Comparison of ENCODE assay signal across 10 mouse cellular contexts in genomic region chr13:51018366-51018765, GRCm38 (mm10).
DNase-seq lines count a peak whose midpoint lies in the region; ATAC-seq and TF ChIP-seq lines count a peak whose summit lies in the region.
"Had no signal": no experiment of that assay in that cellular context is flagged by ENCODE, and none has a peak within 500 bp of the region (broad histone marks: within the 10 kb centered on the region; RNA-seq: fewer than 3 reads in every experiment).

No protein-coding gene starts in this region.

- H3K4me2 ChIP-seq in hindbrain, embryonic 14.5 days (replicated peaks), result no peak overlapping the region
- no peak overlapping the region for H3K4me2 ChIP-seq in limb, embryonic 11.5 days (ENCODE audit: low read depth, severe bottlenecking)
- H3K4me2 ChIP-seq: hindbrain, embryonic 15.5 days; liver, embryonic 13.5 days had no signal

- DNase-seq in hindbrain, embryonic 10.5 days (ENCODE audit: low spot score), result peak; percentile 16
- no peak for DNase-seq in hindbrain, embryonic 14.5 days (ENCODE audit: low spot score)
- no peak for DNase-seq in ES-E14 (ENCODE audit: low read depth, low spot score)
- DNase-seq in embryo, embryonic 10.5 days (ENCODE audit: low spot score), result peak; percentile 52
- DNase-seq in limb, embryonic 11.5 days (ENCODE audit: low spot score), result no peak
- no peak for DNase-seq in c-Kit-positive CD71-positive TER-119-positive erythroid progenitor cells, embryonic 14.5 days (ENCODE audit: low spot score)
- no peak for DNase-seq in Muller cell, postnatal 12 days (ENCODE audit: inconsistent ontology term)
- DNase-seq: liver, embryonic 13.5 days; right cerebral cortex, adult 18-20 months had no signal

- ATAC-seq in hindbrain, embryonic 14.5 days (ENCODE audit: low FRiP score), result no peak
- ATAC-seq in limb, embryonic 11.5 days (ENCODE audit: insufficient number of reproducible peaks, low FRiP score, low TSS enrichment, low read depth), result 0 out of 2 replicates have a peak, but pooled peaks have one; percentile 2

- H3K36me3 ChIP-seq in hindbrain, embryonic 10.5 days, result no peaks in the 10 kb centered on the region
- no peaks in the 10 kb centered on the region for H3K36me3 ChIP-seq in hindbrain, embryonic 14.5 days (replicated peaks; ENCODE audit: control insufficient read depth, insufficient read depth)
- no peaks in the 10 kb centered on the region for H3K36me3 ChIP-seq in ES-E14 (ENCODE audit: control insufficient read depth, insufficient read depth, low read length, poor library complexity, severe bottlenecking)
- no peaks in the 10 kb centered on the region for H3K36me3 ChIP-seq in limb, embryonic 11.5 days (ENCODE audit: control insufficient read depth, insufficient read depth, low read length)
- H3K36me3 ChIP-seq: hindbrain, embryonic 15.5 days; liver, embryonic 13.5 days had no signal

- no peaks in the 10 kb centered on the region for H3K9me3 ChIP-seq in hindbrain, embryonic 10.5 days
- H3K9me3 ChIP-seq in hindbrain, embryonic 14.5 days (ENCODE audit: control insufficient read depth, low read length), result no peaks in the 10 kb centered on the region
- H3K9me3 ChIP-seq in ES-E14 (ENCODE audit: control insufficient read depth, insufficient read depth, low read depth, low read length), result no peaks in the 10 kb centered on the region
- H3K9me3 ChIP-seq in limb, embryonic 11.5 days (ENCODE audit: control insufficient read depth, low read length), result no peaks in the 10 kb centered on the region
- H3K9me3 ChIP-seq: hindbrain, embryonic 15.5 days; liver, embryonic 13.5 days had no signal

- no peak overlapping the region for H3K9ac ChIP-seq in hindbrain, embryonic 14.5 days
- H3K9ac ChIP-seq in ES-E14 (ENCODE audit: insufficient read depth, low read depth, low read length, poor library complexity, severe bottlenecking), result peak overlapping the region; percentile 3; the same call in 1 of the 2 replicates
- H3K9ac ChIP-seq in limb, embryonic 11.5 days (ENCODE audit: low read length), result no peak overlapping the region
- H3K9ac ChIP-seq: hindbrain, embryonic 15.5 days; liver, embryonic 13.5 days had no signal

- whole genome bisulfite sequencing in hindbrain, embryonic 10.5 days, result 56% methylated on average over 10 of the region's 10 CpGs
- 58% methylated on average over 10 of the region's 10 CpGs for WGBS in hindbrain, embryonic 14.5 days
- 30% methylated on average over 10 of the region's 10 CpGs for WGBS in limb, embryonic 11.5 days

- H3K27ac ChIP-seq in hindbrain, embryonic 10.5 days, result peak overlapping the region; percentile 36
- H3K27ac ChIP-seq in hindbrain, embryonic 14.5 days, result no peak overlapping the region
- no peak overlapping the region; the same call in 1 of the 2 replicates for H3K27ac ChIP-seq in ES-E14 (ENCODE audit: insufficient read depth, low read depth, low read length, poor library complexity, severe bottlenecking)
- peak overlapping the region; percentile 36 for H3K27ac ChIP-seq in limb, embryonic 11.5 days (replicated peaks; ENCODE audit: low read depth, low read length)
- H3K27ac ChIP-seq: hindbrain, embryonic 15.5 days; liver, embryonic 13.5 days had no signal

- H3K4me1 ChIP-seq in hindbrain, embryonic 10.5 days (replicated peaks), result peaks cover 30% of the 10 kb centered on the region
- H3K4me1 ChIP-seq in hindbrain, embryonic 14.5 days (replicated peaks; ENCODE audit: control insufficient read depth, insufficient read depth, low read length), result no peaks in the 10 kb centered on the region
- H3K4me1 ChIP-seq in ES-E14 (ENCODE audit: control insufficient read depth in 2 of 2, insufficient read depth in 2 of 2, low read length in 2 of 2, poor library complexity in 1 of 2), result peaks cover 7 to 34% of the 10 kb centered on the region in 2 experiments; a peak in 3 of 4 replicates
- H3K4me1 ChIP-seq in limb, embryonic 11.5 days (ENCODE audit: control insufficient read depth, insufficient read depth, low read length), result peaks cover 27% of the 10 kb centered on the region
- H3K4me1 ChIP-seq: hindbrain, embryonic 15.5 days; liver, embryonic 13.5 days had no signal

- in situ Hi-C loops in ES-E14 (cut with MboI; ENCODE audit: low sequenced_read_pairs in 2 of 2, unreplicated experiment in 2 of 2), result no loop called here

- no peaks in the 10 kb centered on the region for H3K27me3 ChIP-seq in hindbrain, embryonic 10.5 days (ENCODE audit: insufficient read depth, poor library complexity, severe bottlenecking)
- H3K27me3 ChIP-seq in hindbrain, embryonic 14.5 days (ENCODE audit: control insufficient read depth, insufficient read depth, low read length), result no peaks in the 10 kb centered on the region
- no peaks in the 10 kb centered on the region for H3K27me3 ChIP-seq in limb, embryonic 11.5 days (ENCODE audit: control insufficient read depth, insufficient read depth, low read length)
- H3K27me3 ChIP-seq: hindbrain, embryonic 15.5 days; liver, embryonic 13.5 days had no signal

- no peak overlapping the region for H3K4me3 ChIP-seq in hindbrain, embryonic 10.5 days
- no peak overlapping the region for H3K4me3 ChIP-seq in hindbrain, embryonic 14.5 days (replicated peaks; ENCODE audit: low read length)
- H3K4me3 ChIP-seq in ES-E14 (ENCODE audit: insufficient read depth in 1 of 2, low read depth in 1 of 2, low read length in 2 of 2, poor library complexity in 1 of 2, severe bottlenecking in 1 of 2), result no peak overlapping the region
- H3K4me3 ChIP-seq in limb, embryonic 11.5 days (ENCODE audit: low read depth, low read length), result no peak overlapping the region
- H3K4me3 ChIP-seq: hindbrain, embryonic 15.5 days; liver, embryonic 13.5 days had no signal

TF ChIP-seq in ES-E14, 5 proteins besides CTCF, POLR2A, EP300 and RAD21:
- TF ChIP-seq ZNF384 (IDR thresholded peaks at IDR 0.05; ENCODE audit: low read depth, low read length), result no peak
- no peak for TF ChIP-seq CHD2 (IDR thresholded peaks at IDR 0.05; ENCODE audit: low read depth, low read length)
- no peak for TF ChIP-seq ZC3H11A (IDR thresholded peaks at IDR 0.05; ENCODE audit: borderline replicate concordance, low read depth, low read length)
- no peak for TF ChIP-seq HCFC1 (IDR thresholded peaks at IDR 0.05; ENCODE audit: borderline replicate concordance, insufficient read depth, low read length)
- TF ChIP-seq MAFK (IDR thresholded peaks at IDR 0.05; ENCODE audit: insufficient read depth, low read depth, low read length), result no peak
TF ChIP-seq in ES-E14: peak in this region for 0.

Comparison
In these comparisons a context has a peak if more than half of its experiments do, and no peak if none do; other contexts are left out.
1. DNase-seq: peak in hindbrain, embryonic 10.5 days (single experiment) and embryo, embryonic 10.5 days (single experiment); none in hindbrain, embryonic 14.5 days (single experiment), ES-E14 (single experiment), limb, embryonic 11.5 days (single experiment), c-Kit-positive CD71-positive TER-119-positive erythroid progenitor cells, embryonic 14.5 days (single experiment) and Muller cell, postnatal 12 days (single experiment).
2. H3K27ac ChIP-seq: peak in hindbrain, embryonic 10.5 days (single experiment) and limb, embryonic 11.5 days (single experiment); none in hindbrain, embryonic 14.5 days (single experiment) and ES-E14 (single experiment).